Mouse (Mus musculus) kidney, adult 11 months (tissue): ENCODE results near the gene Zfc3h1.

ENCODE experiments used
- DNase-seq: peaks from one replicate; pipeline ENCODE4 v3.0.0; 2022

The Zfc3h1 gene

DNA sequence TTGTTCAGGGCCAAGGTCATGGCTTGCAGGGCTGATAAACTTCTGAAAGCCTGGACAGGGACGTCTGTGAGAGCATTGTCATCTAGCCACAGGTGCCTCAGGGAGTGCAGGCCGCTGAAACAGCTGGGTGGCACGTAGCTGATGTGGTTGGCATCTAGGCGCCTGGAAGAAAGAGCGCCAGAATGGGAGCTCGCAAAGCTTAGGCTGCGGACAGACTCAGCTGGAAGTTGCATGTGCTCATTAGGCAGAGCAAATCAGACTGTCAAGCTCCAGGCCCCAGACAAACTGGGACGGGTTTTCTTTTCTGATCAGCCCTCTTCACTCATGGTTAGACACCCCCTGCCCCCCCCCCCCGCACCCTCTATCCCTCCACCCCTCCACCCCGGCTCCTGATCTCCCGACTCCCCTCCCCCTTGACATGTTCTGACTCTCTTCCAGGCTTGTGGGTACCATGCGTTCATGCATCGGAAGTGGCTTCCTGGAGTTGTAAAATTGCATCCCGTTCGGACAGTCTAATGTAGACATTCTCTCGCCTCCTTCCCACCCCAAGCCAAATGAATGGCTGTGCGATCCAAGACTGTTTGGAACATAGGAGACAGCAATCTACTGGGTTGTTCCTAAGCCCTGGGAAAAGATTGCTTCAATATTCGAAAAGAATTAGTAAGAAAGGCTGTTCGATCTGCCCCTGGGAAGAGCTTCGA, 93.8 kb downstream of the Zfc3h1 start:
- no peak for DNase-seq
